Mouse (Mus musculus) testis, adult 2 months (tissue): Measurements from ENCODE around the gene Slc8a3.

Source experiments
- CTCF ChIP-seq: fragments of 200-500 bp; IDR thresholded peaks from 2 replicates; pipeline ENCODE4 v1.5.1; 2012; ENCODE audit warnings: low read depth, mild to moderate bottlenecking, inconsistent platforms, low read length, moderate library complexity; ENCODE audit not compliant: control insufficient read depth, insufficient read depth, insufficient replicate concordance
- POLR2A ChIP-seq: fragments of 200-500 bp; IDR thresholded peaks from 2 replicates; pipeline ENCODE4 v1.6.1; 2012; ENCODE audit warnings: low read depth, mild to moderate bottlenecking, inconsistent platforms, low read length, moderate library complexity; ENCODE audit not compliant: control insufficient read depth

DNA sequence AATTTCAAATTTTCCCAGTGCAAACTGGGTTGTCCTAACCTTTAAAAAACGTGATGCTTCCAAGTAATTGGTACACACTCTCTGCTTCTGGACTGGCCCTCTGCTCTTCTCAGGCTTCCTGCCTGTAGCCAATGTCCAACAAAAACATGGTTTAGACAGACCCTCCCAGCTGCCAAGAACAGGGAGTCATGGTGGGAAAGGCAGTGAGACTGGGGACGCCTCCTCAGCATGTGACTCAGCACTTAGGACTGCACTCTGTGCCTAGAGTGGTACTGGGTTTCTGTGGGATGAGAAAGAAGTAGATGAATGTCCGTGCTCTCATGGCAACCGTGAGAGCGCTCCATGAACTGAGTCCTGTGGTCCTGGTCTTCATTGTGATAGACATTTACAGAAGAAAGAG lies 182.1 kb downstream of the Slc8a3 start:
- TF ChIP-seq CTCF (no peak), POLR2A (no peak)
